Mouse (Mus musculus) right cerebral cortex, postnatal 14 days (tissue): Measurements from ENCODE around the gene Rph3al.

Experiments
- DNase-seq: peaks from one replicate; pipeline ENCODE4 v3.0.0; 2022

Rph3al gene

DNA sequence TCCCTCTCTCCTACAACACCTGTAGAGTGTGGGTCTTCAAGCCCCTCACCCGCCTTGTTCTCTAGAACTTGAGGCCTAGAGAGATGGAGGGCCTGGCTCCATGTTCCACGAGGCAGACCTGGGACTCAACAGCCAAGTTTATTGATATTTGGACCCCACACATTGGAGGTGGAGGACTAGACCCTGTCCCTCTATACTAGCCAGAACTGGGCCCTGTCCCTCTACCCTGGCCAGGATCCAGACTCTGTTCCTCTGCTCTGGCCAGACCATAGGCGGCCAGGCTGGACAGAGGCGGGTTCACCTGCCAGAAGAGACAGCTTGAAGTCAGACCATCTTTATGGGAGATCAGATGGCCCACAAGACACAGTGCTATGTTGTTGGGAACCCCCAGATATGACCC, 136.9 kb downstream of the Rph3al start:
- no peak for DNase-seq

DNA sequence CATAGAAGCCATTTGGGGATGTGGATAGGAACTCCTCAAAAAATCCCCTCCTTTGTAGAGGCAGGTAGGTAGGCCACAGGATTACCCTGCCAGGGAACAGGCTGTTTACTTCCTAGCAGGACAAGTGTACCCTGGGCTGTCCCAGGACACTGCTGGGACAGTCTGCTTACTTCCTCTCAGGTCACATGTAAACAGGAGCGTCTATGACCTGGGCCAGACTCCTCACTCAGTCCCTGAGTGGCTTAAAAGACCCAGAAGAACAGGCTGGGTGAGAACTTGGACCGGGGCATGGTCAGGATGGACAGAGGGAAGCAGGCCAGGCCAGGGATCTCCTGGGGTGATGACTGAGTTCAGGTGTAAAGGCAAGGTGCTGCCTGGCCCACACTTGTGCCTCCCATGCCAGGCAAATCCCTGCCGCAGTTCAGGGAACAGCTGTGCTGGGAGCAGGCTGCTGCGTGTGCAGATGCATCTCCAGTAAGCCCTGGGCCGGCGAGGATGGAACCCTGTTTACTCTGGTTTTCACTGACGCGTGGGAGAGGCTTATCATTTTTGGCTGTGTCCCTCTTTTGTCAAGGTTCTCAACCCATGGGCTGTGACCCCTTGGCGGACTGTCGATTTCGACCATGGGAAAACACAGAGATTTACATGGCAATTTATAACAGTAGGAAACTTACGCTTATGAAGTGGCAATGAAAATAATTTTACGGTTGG, 141.5 kb downstream of the Rph3al start:
- no peak for DNase-seq

DNA sequence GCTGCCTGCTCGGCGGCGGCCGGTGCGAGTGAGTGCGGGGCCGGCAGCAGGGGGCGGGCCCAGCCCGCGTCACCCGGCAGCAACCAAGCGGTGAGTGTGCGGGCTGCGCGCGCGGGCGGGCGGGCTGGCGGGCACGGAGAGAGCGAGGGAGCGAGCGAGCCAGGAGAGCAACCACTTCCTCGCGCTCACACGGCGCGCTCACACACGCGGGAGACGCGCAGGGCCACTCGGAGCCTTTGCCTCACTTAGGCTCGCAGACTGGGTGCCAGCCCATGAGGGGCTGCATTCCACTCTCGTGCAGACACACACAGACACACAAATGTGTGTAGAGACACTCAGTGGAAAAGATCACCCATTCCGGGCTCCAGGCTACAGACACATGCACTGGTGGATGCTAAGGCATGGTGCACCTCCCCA, 142.2 kb downstream of the Rph3al start, which contains the start of gene Doc2b:
Gene Doc2b, minus strand, starts transcription at position 21 of the 417 bp plus-strand sequence.
- peak; percentile 74 for DNase-seq

DNA sequence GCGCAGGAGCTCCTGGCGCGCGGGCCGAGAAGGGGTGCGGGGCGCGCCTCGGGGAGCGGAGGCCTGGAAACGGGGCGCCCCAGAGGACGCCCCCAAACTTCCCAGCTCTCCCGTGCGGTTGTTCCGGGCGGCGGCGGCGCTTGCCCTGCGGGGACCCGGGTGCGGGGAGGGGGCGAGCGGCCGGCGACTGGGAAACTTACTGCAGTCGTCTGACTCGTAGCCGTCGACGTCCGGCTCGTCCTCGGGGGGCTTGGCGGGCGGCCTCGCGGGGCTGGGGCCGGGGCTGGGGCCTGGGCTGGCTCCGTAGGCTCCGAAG, 142.9 kb downstream of the Rph3al start:
- no peak for DNase-seq

DNA sequence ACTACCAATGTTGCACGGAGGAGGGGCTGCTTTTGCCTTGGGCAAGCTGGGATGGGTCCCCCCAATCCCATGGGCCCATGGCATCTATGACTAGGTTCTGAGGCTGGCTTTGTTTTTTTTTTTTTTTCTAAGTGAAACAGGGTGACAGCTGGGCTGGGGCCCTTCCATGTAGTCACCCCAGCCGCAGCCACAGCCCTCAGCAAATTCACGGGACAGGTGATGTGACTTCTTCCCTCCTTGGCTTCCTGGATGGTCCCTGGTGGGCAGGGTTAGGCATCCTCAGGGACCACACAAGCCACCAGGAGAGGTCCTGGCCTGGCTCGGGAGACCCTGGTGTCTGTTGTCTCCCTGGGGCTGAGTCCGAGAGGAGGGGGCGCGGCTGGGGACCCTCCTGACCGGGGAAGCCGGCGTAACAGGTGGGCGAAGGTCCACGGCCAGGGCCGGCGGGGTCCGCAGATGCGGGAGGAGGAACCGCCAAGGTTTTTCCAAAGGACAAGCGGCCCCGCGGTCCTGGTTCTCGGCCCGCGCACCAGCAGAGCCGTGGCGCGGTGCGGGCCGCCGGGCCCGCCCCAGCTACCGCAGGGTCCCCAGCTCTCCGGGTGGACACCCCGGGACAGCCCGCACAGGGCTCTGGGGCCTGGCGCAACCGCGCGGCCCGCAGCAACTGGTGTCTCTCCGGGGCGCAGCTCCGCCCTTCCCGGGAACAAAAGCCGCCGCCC, 143.5 kb downstream of the Rph3al start:
- DNase-seq = no peak

DNA sequence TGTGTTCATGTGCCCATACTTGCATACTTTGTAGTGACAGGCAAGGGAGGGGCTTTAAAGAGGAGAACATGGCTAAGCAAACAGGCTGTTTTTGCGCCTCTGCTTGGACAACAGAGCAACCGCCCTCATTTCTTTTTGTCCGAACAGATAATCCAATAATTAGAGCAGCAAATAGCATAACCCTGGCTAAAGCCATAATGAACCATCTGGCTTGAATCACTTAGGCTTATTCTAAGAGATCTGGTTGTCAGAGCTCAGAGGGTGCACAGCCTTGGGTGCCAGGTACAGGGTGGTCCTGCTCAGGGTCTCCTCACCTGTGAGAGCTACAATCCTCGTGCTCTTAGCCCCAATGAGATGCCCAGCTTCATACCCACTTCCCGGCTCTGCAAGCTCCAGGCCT, 144.9 kb downstream of the Rph3al start:
- no peak for DNase-seq

DNA sequence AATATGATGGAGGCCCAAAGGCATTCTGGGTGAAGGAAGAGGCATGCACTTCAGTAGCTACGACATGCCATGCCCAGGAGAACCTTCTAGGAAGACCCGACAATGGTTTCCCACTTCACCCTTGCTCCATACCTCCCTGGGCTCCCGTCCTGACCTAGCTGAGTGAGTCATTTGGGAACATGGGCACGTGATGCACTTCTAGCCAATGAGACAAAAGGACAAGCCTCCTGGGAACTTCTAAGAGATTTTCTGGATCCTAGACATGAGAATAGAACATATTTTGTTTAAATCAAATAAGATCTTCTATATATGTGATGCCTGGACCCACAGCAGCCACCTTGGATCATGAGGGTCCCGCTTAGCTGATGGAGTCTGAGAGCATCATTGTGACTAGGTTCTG, 145.7 kb downstream of the Rph3al start:
- DNase-seq = no peak

DNA sequence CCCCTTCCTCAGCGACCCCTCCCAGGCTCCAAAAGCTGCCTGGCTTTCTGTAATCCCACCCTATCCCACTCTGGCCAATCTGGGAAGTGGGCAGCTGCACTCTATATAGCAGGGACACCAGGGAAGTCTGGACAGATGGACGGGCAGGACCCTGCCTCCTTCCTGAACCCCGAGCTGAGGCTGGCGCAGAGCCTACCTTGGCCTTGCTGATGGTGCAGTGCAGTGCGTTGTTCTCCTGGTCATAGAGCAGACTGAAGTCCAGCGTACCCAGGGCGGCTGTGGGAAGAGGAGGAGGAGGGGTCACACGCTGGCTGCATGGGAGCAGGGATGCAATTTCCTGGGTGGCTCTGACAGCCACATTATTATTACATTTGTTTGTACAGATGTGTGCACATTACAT, 152.3 kb downstream of the Rph3al start:
- no peak for DNase-seq

DNA sequence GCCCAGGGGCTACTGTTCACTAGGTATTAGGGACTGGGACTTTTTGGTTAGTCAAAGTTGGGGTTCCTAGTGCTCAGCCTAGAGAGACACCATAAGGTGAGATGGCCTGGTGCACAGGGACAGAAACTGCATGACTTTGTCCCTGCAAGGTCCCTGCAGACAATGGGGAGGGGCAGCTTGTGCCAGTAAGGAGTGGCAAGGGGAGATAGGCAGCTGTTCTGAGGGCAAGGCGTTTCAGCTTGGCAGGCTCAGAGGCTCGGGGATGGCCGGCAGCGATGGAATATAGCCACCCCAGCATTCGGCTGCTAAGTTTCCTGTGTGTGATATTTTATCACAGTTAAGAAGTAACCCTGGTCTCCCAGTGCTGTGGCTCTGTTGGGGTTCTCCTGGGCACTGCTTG, 154.4 kb downstream of the Rph3al start:
- no peak for DNase-seq

DNA sequence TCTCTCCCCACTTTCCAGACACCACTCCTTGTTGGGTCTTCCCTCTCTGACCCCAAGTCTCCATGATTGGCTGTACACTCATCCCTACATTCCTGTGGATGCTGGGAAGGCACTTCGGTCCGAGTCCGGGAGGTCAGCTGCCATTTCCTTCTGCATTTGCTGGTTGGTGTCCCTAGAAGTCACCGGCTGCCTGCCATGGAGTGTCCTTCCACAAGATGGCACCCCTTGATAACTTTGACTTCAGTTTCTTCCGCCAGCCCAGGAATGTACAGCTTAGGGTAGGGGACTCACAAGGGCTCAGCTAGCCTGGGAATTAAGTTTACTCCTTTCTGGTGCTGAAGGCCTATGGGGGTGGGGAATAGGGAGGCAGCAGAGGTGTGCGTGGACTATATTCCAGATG, 156.3 kb downstream of the Rph3al start:
- DNase-seq = peak; percentile 65
